Mouse (Mus musculus) limb, embryonic 13.5 days (tissue): ENCODE measurements at regions not wholly inside any gene's neighbourhood (a gene's known extent, or its start where the extent isn't known, plus 50 kb on each side); places are given as distances from the start of the nearest gene placed in this dataset.

Experiments used
- ATAC-seq: fragments of 200-750 bp; cut with Nextera tagmentation; 2 replicates; pipeline ENCODE4 v1.8.0; 2017; ENCODE audit warnings: low read depth, moderate number of reproducible peaks, moderate TSS enrichment; ENCODE audit not compliant: low FRiP score
- H3K27ac ChIP-seq: fragments of 300-500 bp; sonication (generic); 2 replicates; pipeline ENCODE4 v1.5.1; 2015; ENCODE audit warnings: inconsistent platforms, mild to moderate bottlenecking, moderate library complexity
- H3K27me3 ChIP-seq: fragments of 300-500 bp; sonication (generic); 2 replicates; pipeline ENCODE4 v1.6.1; 2015; ENCODE audit warnings: mild to moderate bottlenecking, inconsistent platforms
- H3K36me3 ChIP-seq: fragments of 300-500 bp; sonication (generic); 2 replicates; pipeline ENCODE4 v1.6.1; 2015; ENCODE audit warnings: inconsistent platforms, mild to moderate bottlenecking, moderate library complexity
- H3K4me1 ChIP-seq: fragments of 300-500 bp; sonication (generic); 2 replicates; pipeline ENCODE4 v1.6.1; 2015; ENCODE audit warnings: inconsistent platforms
- H3K4me2 ChIP-seq: fragments of 300-500 bp; sonication (generic); replicated peaks from 2 replicates; pipeline ENCODE4 v1.6.1; 2015; ENCODE audit warnings: inconsistent platforms, mild to moderate bottlenecking, moderate library complexity
- H3K4me3 ChIP-seq: fragments of 300-500 bp; sonication (generic); 2 replicates; pipeline ENCODE4 v1.5.1; 2015; ENCODE audit warnings: moderate library complexity, mild to moderate bottlenecking, inconsistent platforms
- H3K9ac ChIP-seq: fragments of 300-500 bp; sonication (generic); 2 replicates; pipeline ENCODE4 v1.6.1; 2015; ENCODE audit warnings: mild to moderate bottlenecking, inconsistent platforms
- H3K9me3 ChIP-seq: fragments of 300-500 bp; sonication (generic); 2 replicates; pipeline ENCODE4 v1.6.1; 2016; ENCODE audit warnings: inconsistent platforms
- WGBS: fragments of 180-500 bp; shearing (Covaris S2); methylation state at CpG from one replicate; pipeline ENCODE4 v1.1.7; 2015; 5-methylcytosine and 5-hydroxymethylcytosine counted together

- Histone ChIP-seq H3K9me3 (no peaks in the 10 kb centered on the region), H3K27ac (no peak overlapping the region), H3K4me3 (no peak overlapping the region), H3K4me2 (no peak overlapping the region), H3K27me3 (no peaks in the 10 kb centered on the region), H3K4me1 (peaks cover 22% of the 10 kb centered on the region), H3K9ac (no peak overlapping the region), H3K36me3 (no peaks in the 10 kb centered on the region)
- WGBS: 77% methylated on average over 14 of the region's 14 CpGs
- no peak for ATAC-seq
These were observed 67.2 kb upstream of the Ccn6 start for GRCm38 (mm10) chr10:39230634-39231410.

DNA sequence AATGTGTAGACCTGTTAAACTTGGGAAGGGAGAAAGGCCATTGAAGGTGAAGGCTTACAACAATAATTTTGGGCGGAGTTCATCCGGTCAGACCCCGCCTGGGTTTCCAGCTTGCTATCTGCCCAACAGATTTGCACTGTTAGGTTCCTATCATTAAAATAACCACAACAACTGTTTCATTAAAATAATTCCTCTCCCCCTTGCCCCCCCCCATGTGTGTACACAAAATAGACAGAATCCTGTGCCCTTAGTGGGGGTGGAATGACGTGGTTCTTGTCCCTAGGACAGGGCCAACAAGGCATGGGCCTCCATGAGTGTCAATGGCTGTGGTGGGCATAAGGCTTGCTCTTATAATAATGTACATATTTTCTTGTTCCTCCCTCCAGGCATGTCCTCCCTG, 65.6 kb upstream of the Ccn6 start:
- H3K27me3 ChIP-seq: no peaks in the 10 kb centered on the region
- 94% methylated on average over 4 of the region's 4 CpGs for WGBS
- H3K9me3 ChIP-seq: no peaks in the 10 kb centered on the region
- H3K4me1 ChIP-seq: peaks cover 22% of the 10 kb centered on the region
- no peak for ATAC-seq
- no peak overlapping the region for H3K27ac ChIP-seq
- no peaks in the 10 kb centered on the region for H3K36me3 ChIP-seq
- no peak overlapping the region for H3K4me2 ChIP-seq
- no peak overlapping the region for H3K9ac ChIP-seq
- H3K4me3 ChIP-seq: no peak overlapping the region

DNA sequence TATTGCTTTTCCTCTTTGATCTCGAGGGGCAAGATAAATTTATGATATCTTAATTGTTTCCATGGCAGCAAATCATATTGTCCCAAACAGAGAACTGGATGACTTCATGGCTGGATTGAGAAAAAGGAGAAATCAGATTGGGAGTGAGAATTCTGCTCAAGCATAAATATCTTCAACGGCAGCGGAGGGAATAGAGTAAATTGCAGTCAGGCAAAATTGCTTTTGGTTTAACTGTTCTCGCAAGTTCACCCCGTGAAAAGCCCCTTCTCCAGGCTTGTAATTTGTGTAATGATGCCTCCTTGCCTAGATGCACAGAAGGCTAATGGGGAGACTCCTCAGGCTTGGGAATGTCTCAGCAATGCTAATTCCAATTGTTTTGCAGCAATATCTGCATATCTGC, 64.4 kb upstream of the Ccn6 start:
- H3K4me2 ChIP-seq: peak overlapping the region; percentile 52
- 15% methylated on average over 5 of the region's 5 CpGs for WGBS

DNA sequence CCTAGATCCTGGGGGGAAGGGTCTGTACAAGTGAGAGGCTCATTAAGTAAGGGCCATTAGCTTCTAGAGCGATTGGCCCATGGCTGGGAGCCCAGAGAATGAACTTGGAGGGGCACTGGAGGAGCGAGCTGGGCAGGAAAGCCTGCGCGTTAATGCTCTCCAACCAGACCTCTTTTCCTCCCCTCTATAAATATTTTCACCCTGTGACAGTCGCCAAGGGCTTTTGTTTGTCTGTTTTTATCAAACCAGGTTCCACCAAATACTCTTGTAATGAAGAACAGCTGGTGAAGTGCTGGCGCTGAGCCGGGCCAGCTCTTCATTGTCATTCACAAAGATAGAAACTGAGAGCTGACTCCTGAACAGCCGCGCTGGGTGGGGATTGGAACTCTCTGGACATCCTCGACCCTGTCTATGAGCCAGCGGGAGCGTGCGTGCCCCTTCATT, 63.9 kb upstream of the Ccn6 start:
- Histone ChIP-seq H3K36me3 (no peaks in the 10 kb centered on the region), H3K9ac (no peak overlapping the region; the same call in 1 of the 2 replicates), H3K27me3 (no peaks in the 10 kb centered on the region), H3K9me3 (no peaks in the 10 kb centered on the region), H3K4me1 (peaks cover 22% of the 10 kb centered on the region), H3K27ac (peak overlapping the region; percentile 48), H3K4me2 (peak overlapping the region; percentile 52), H3K4me3 (peak overlapping the region; percentile 22)
- ATAC-seq: peak; percentile 64
- 5% methylated on average over 13 of the region's 13 CpGs for WGBS

More for the DNA sequence above, 64.4 kb upstream of the Ccn6 start:
- Histone ChIP-seq H3K4me1 (peaks cover 22% of the 10 kb centered on the region), H3K27me3 (no peaks in the 10 kb centered on the region), H3K27ac (no peak overlapping the region), H3K9ac (no peak overlapping the region; the same call in 1 of the 2 replicates), H3K9me3 (no peaks in the 10 kb centered on the region), H3K4me3 (no peak overlapping the region), H3K36me3 (no peaks in the 10 kb centered on the region)
- ATAC-seq: peak; percentile 18; the same call in 1 of the 2 replicates

DNA sequence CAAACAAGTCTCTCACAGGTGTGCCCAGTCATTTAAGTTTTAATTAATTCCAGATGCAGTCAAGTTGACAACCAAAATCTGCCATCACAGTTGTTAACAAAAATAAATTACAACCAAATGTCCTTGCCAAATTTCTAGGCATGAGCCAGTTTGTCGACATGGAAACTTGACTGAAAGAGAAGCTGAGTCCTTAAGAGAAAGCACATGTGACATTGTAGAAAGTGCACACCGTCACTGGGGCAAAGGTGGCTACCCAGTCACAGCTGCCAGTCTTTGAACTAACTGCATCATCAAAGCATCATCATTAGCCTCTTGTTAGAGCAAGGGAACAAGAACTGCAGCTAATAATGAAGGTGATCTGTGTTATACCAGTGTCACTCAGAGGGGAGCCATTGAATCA, 62.9 kb upstream of the Ccn6 start:
- Histone ChIP-seq H3K27ac (no peak overlapping the region), H3K9ac (no peak overlapping the region), H3K4me2 (no peak overlapping the region), H3K4me3 (no peak overlapping the region), H3K36me3 (no peaks in the 10 kb centered on the region), H3K4me1 (peaks cover 22% of the 10 kb centered on the region), H3K27me3 (no peaks in the 10 kb centered on the region), H3K9me3 (no peaks in the 10 kb centered on the region; the same call in 1 of the 2 replicates)
- no peak for ATAC-seq
- WGBS: 10% methylated on average over 2 of the region's 2 CpGs

- Histone ChIP-seq H3K27ac (no peak overlapping the region), H3K9ac (no peak overlapping the region), H3K4me2 (no peak overlapping the region), H3K27me3 (no peaks in the 10 kb centered on the region), H3K4me1 (peaks cover 26% of the 10 kb centered on the region), H3K9me3 (no peaks in the 10 kb centered on the region; the same call in 1 of the 2 replicates), H3K4me3 (no peak overlapping the region), H3K36me3 (no peaks in the 10 kb centered on the region)
- ATAC-seq: no peak
- 54% methylated on average over 5 of the region's 5 CpGs for WGBS
These were observed 61.0 kb upstream of the Ccn6 start for GRCm38 (mm10) chr10:39224449-39225094.

DNA sequence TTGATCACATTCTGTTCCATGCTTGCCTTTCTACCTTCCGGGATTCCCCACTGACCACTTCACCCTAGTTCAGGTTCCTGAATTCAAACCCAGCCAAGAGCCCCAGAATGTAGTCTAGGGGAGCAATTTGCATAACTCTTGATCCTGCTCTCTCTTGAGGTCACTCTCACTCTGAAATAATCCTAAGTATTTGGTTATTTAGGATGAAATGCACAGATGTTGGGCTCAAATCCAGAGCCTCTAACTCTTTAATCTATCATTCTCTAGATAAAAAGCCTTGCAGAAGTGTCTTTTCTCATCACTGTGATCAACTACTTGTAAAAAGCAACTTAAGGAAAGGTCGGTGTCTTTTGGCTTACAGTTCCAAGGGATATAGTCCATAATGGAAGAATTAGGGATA, 57.4 kb upstream of the Ccn6 start:
- no peak overlapping the region for H3K4me2 ChIP-seq
- H3K4me3 ChIP-seq: no peak overlapping the region
- peaks cover 9% of the 10 kb centered on the region; the same call in 1 of the 2 replicates for H3K9me3 ChIP-seq
- 81% methylated on average over 2 of the region's 2 CpGs for WGBS
- peaks cover 14% of the 10 kb centered on the region for H3K4me1 ChIP-seq
- H3K36me3 ChIP-seq: no peaks in the 10 kb centered on the region
- H3K9ac ChIP-seq: no peak overlapping the region
- no peaks in the 10 kb centered on the region for H3K27me3 ChIP-seq
- no peak for ATAC-seq
- H3K27ac ChIP-seq: no peak overlapping the region

DNA sequence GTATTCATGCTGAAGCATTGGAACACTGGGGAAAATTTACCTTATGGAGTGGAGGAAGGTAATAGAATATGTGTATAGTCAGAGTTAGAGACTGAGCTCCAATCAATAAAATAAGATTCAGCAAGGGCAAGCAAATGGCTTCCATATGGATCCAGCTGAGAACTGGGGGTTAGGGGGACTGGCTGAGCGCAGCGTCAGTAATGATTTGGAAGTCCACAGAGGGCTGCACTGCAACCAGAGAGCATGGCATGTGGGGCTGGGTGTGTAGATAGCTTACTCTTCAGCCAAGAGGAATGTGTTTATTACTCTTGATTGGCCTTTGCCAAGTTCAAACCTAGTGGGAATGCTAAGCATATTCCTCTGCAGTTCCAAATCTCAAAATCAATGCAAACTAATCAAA, 55.8 kb upstream of the Ccn6 start:
- peak overlapping the region; percentile 34; the same call in 1 of the 2 replicates for H3K27ac ChIP-seq
- H3K4me2 ChIP-seq: no peak overlapping the region
- no peak overlapping the region for H3K9ac ChIP-seq
- H3K36me3 ChIP-seq: no peaks in the 10 kb centered on the region
- H3K27me3 ChIP-seq: no peaks in the 10 kb centered on the region
- peaks cover 14% of the 10 kb centered on the region for H3K4me1 ChIP-seq
- H3K4me3 ChIP-seq: no peak overlapping the region
- peak; percentile 75; the same call in 1 of the 2 replicates for ATAC-seq
- WGBS: 25% methylated on average over 2 of the region's 2 CpGs
- peaks cover 9% of the 10 kb centered on the region; the same call in 1 of the 2 replicates for H3K9me3 ChIP-seq

DNA sequence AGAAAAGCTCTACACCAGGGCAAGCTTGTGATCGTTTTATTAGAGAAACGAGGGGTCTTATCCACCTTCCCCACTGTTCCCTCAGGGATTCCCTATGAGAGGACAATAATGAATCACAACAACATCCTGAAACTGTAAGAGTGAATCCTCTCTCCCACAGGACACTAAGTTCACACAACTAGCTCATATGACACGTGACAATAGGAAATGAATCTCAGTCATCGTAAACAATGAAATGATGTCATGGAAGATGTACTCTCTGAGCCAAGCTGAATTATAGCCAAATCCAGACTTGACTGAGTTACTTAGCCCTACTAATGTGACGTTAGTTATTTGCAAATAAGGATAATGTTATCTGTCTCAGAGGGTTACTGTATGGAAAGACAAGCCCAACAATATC, 54.6 kb upstream of the Ccn6 start:
- WGBS: 85% methylated on average over 5 of the region's 5 CpGs
- no peak for ATAC-seq

GRCm38 (mm10) chr10:39216142-39216904, 52.7 kb upstream of the Ccn6 start:
- Histone ChIP-seq H3K36me3 (no peaks in the 10 kb centered on the region), H3K9me3 (peaks cover 11% of the 10 kb centered on the region; the same call in 1 of the 2 replicates), H3K27ac (no peak overlapping the region), H3K4me1 (peaks cover 14% of the 10 kb centered on the region), H3K27me3 (no peaks in the 10 kb centered on the region), H3K9ac (no peak overlapping the region), H3K4me3 (no peak overlapping the region), H3K4me2 (no peak overlapping the region)
- no peak for ATAC-seq
- 75% methylated on average over 14 of the region's 14 CpGs for WGBS

More for the DNA sequence above, 54.6 kb upstream of the Ccn6 start:
- H3K4me3 ChIP-seq: no peak overlapping the region
- peaks cover 9% of the 10 kb centered on the region; the same call in 1 of the 2 replicates for H3K9me3 ChIP-seq
- H3K4me1 ChIP-seq: peaks cover 14% of the 10 kb centered on the region
- H3K9ac ChIP-seq: no peak overlapping the region
- no peaks in the 10 kb centered on the region for H3K36me3 ChIP-seq
- H3K27ac ChIP-seq: no peak overlapping the region
- H3K4me2 ChIP-seq: no peak overlapping the region
- no peaks in the 10 kb centered on the region for H3K27me3 ChIP-seq

DNA sequence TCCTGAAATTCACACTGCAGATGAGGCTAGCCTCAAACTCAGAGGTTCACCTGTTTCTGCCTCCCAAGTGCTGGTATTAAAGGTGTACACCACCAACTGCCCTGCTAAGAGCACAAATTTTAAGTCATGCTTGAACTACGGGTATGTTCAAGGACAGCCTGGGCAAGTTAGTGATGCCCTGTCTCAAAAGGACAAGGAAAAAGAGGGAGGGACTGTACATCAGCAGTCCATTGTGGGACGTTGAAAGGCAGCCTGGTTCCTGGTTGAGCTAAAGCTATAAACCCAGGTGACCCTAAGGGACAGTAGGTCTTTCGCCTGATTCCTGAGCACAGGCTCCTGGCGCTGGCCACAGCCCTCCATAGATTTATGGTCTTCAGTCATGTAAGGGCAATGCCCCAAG, 51.0 kb upstream of the Ccn6 start:
- ATAC-seq: no peak
- 82% methylated on average over 4 of the region's 4 CpGs for WGBS
- Histone ChIP-seq H3K4me3 (no peak overlapping the region), H3K4me2 (no peak overlapping the region), H3K9ac (no peak overlapping the region), H3K27me3 (no peaks in the 10 kb centered on the region), H3K4me1 (peaks cover 14% of the 10 kb centered on the region), H3K27ac (no peak overlapping the region), H3K36me3 (no peaks in the 10 kb centered on the region), H3K9me3 (peaks cover 15% of the 10 kb centered on the region; the same call in 1 of the 2 replicates)
